Mouse (Mus musculus) neural tube, embryonic 11.5 days (tissue): ENCODE results near the gene Cenpn. TPM values are rescaled to one million over a fixed set of nuclear protein-coding genes. Genes with fewer than 3 reads are reported as not detected.

Source experiments
- ATAC-seq: fragments of 200-750 bp; cut with Nextera tagmentation; 2 replicates; pipeline ENCODE4 v1.8.0; 2017; ENCODE audit warnings: moderate number of reproducible peaks, mild to moderate bottlenecking, moderate TSS enrichment, moderate library complexity; ENCODE audit not compliant: insufficient read depth, low FRiP score, low TSS enrichment
- DNase-seq: peaks from one replicate; pipeline ENCODE4 v3.0.0-alpha.2; 2015; ENCODE audit warnings: low spot score
- H3K27ac ChIP-seq: fragments of 300-500 bp; sonication (generic); 2 replicates; pipeline ENCODE4 v1.5.1; 2014; ENCODE audit warnings: low read depth, mild to moderate bottlenecking, low read length
- H3K27me3 ChIP-seq: fragments of 300-500 bp; sonication (generic); 2 replicates; pipeline ENCODE4 v1.6.1; 2014; ENCODE audit warnings: mild to moderate bottlenecking, low read length, mixed read lengths; ENCODE audit not compliant: control insufficient read depth, insufficient read depth
- H3K36me3 ChIP-seq: fragments of 300-500 bp; sonication (generic); 2 replicates; pipeline ENCODE4 v1.6.1; 2014; ENCODE audit warnings: mild to moderate bottlenecking, low read length, moderate library complexity, mixed read lengths; ENCODE audit not compliant: control insufficient read depth, insufficient read depth
- H3K4me1 ChIP-seq: fragments of 300-500 bp; sonication (generic); 2 replicates; pipeline ENCODE4 v1.6.1; 2014; ENCODE audit warnings: low read length, mixed read lengths; ENCODE audit not compliant: control insufficient read depth, insufficient read depth
- H3K4me2 ChIP-seq: fragments of 300-500 bp; sonication (generic); 2 replicates; pipeline ENCODE4 v1.6.1; 2014; ENCODE audit warnings: low read depth, mild to moderate bottlenecking, moderate library complexity
- H3K4me3 ChIP-seq: fragments of 300-500 bp; sonication (generic); 2 replicates; pipeline ENCODE4 v1.5.1; 2014; ENCODE audit warnings: low read depth, low read length
- H3K9ac ChIP-seq: fragments of 300-500 bp; sonication (generic); 2 replicates; pipeline ENCODE4 v1.6.1; 2014; ENCODE audit warnings: mild to moderate bottlenecking, low read length
- H3K9me3 ChIP-seq: fragments of 300-500 bp; sonication (generic); 2 replicates; pipeline ENCODE4 v1.6.1; 2016; ENCODE audit warnings: low read length; ENCODE audit not compliant: control insufficient read depth
- WGBS: fragments of 180-500 bp; shearing (Covaris S2); extraction: QIAGEN DNeasy Blood & Tissue Kit; methylation state at CpG from one replicate; pipeline ENCODE4 v1.1.7; 2014; 5-methylcytosine and 5-hydroxymethylcytosine counted together
- polyA plus RNA-seq: library from polyadenylated mRNA; unstranded; fragments of >200 nt; fragmentation: Nextera tagmentation; extraction: Ambion mirVana; gene quantifications from 2 replicates; pipeline ENCODE4 v1.2.1, GENCODE M21; 2014

Cenpn gene
- polyA plus RNA-seq, 1 experiment from 2014 or later, result 42.6 TPM

DNA sequence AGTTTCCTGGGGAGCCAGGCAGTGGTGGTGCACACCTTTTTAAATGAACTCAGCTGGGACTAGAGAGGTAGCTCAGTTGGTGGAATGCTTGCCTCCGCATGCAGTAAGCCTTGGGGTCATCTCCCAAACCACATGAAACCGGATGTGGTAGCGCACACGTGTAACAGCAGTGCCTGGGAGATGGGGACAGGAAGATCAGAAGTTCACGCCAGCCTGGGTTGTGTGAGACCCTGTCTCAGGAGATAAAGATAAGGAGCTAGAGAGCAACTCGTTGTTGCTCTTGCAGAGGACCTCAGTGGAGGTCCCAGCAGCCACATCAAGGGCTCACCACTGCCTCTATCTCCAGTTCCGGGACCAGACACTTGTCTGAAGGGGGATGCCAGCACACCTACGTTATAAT lies 2.0 kb downstream of the Cenpn start:
- H3K36me3 ChIP-seq, result no peaks in the 10 kb centered on the region; the same call in 1 of the 2 replicates
- no peak overlapping the region for H3K9ac ChIP-seq
- DNase-seq, result no peak
- H3K27me3 ChIP-seq, result no peaks in the 10 kb centered on the region
- H3K4me3 ChIP-seq, result no peak overlapping the region
- H3K9me3 ChIP-seq, result no peaks in the 10 kb centered on the region
- no peak for ATAC-seq
- H3K4me1 ChIP-seq, result peaks cover 3% of the 10 kb centered on the region; the same call in 1 of the 2 replicates
- H3K27ac ChIP-seq, result no peak overlapping the region
- H3K4me2 ChIP-seq, result no peak overlapping the region
- WGBS, result 91% methylated on average over 8 of the region's 8 CpGs

DNA sequence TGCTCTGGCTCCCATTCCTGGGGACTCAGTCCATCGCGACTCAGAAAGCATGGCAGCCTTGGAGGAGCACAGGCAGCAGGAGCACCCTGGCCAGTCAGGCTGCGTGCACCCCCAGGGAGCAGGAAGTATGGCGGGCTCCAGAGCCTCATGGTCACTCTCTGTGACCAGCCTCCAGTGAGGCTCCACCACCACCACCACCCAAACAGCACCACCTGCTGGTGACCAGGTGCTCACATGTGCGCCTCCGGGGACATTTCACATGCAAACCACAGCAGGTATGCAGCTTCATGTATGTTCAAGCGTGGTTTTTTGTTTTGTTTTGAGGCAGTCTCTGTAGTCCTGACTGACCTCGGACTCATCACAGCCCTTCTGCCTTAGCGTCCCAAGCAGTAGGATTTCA lies 6.3 kb downstream of the Cenpn start:
- no peak overlapping the region for H3K4me2 ChIP-seq
- DNase-seq (peak; percentile 39), ATAC-seq (no peak)
- no peaks in the 10 kb centered on the region for H3K9me3 ChIP-seq
- no peak overlapping the region for H3K27ac ChIP-seq
- H3K36me3 ChIP-seq, result peaks cover 3% of the 10 kb centered on the region; the same call in 1 of the 2 replicates
- no peaks in the 10 kb centered on the region for H3K4me1 ChIP-seq
- no peaks in the 10 kb centered on the region for H3K27me3 ChIP-seq
- H3K9ac ChIP-seq, result no peak overlapping the region
- WGBS, result 88% methylated on average over 9 of the region's 9 CpGs
- no peak overlapping the region for H3K4me3 ChIP-seq

DNA sequence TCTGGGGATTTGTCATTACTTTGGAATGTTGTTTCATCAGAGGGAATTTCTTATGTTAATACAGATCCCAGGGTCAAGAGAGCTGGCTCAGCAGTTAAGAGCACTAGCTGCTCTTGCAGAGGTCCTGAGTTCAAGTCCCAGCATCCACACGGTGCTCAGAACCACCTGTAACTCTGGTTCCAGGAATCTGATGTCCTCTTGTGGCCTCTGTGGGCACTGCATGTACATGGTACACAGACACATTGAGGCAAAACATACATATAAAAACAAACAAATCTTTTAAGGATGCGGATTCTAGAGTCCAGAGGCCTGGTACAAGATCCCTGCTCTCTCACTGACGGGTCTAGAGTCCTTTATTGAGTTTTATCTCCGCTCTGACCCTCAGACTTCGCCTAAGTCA lies 7.1 kb downstream of the Cenpn start:
- ATAC-seq, result no peak
- H3K36me3 ChIP-seq, result peaks cover 6% of the 10 kb centered on the region
- H3K4me3 ChIP-seq, result no peak overlapping the region
- H3K9ac ChIP-seq, result no peak overlapping the region
- no peak for DNase-seq
- H3K4me2 ChIP-seq, result no peak overlapping the region
- H3K27me3 ChIP-seq, result no peaks in the 10 kb centered on the region
- H3K9me3 ChIP-seq, result no peaks in the 10 kb centered on the region
- H3K4me1 ChIP-seq, result no peaks in the 10 kb centered on the region
- WGBS, result 94% methylated on average over 5 of the region's 5 CpGs
- no peak overlapping the region for H3K27ac ChIP-seq

DNA sequence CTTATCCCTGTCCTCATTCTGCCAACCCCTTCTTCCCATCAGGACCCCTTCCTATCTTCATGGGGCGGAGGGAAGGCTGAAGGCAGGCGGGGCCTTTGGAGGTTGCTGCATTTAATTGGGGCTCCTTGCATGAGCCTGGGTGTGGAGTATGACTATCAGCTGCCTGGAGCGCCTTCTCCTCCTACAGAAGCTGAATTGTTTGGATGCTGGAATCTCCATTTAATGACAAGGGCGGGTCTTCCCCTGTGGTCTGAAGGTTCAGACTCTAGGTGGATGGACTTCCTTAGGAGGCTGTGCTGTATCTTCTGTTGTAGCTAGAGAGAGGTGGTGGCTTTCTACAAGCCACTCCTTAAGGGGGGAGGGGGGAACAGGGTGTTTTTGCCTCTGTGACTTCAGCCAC lies 13.4 kb downstream of the Cenpn start:
- no peaks in the 10 kb centered on the region for H3K4me1 ChIP-seq
- no peak overlapping the region for H3K9ac ChIP-seq
- no peak overlapping the region for H3K4me2 ChIP-seq
- no peaks in the 10 kb centered on the region for H3K9me3 ChIP-seq
- H3K4me3 ChIP-seq, result no peak overlapping the region
- ATAC-seq (no peak), DNase-seq (no peak)
- H3K36me3 ChIP-seq, result peaks cover 14% of the 10 kb centered on the region
- H3K27ac ChIP-seq, result no peak overlapping the region
- no peaks in the 10 kb centered on the region for H3K27me3 ChIP-seq
- WGBS, result 94% methylated on average over 4 of the region's 4 CpGs

DNA sequence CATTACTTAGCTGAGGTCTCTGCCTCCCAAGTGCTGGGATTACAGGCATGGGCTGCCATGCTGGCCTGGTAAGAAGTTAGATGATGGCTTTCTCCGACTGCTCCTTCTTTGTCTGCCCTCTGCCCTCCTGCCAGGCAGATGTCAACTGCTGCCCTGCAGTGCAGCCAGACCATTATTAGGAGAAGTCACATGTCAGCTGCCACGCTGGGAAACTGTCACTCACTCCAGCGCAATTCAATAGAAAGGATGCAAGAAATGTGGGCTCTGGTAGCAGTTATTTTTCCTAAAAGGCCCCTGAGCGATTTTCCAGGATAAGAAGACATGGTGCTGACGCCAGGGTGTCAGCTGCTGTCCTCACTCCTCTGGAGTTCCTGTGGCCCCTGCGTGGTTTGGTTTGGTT lies 14.0 kb downstream of the Cenpn start:
- no peak overlapping the region for H3K9ac ChIP-seq
- no peak overlapping the region for H3K27ac ChIP-seq
- no peaks in the 10 kb centered on the region for H3K4me1 ChIP-seq
- no peak overlapping the region for H3K4me2 ChIP-seq
- DNase-seq (no peak), ATAC-seq (no peak)
- peaks cover 14% of the 10 kb centered on the region for H3K36me3 ChIP-seq
- no peak overlapping the region for H3K4me3 ChIP-seq
- 63% methylated on average over 6 of the region's 6 CpGs for WGBS
- H3K9me3 ChIP-seq, result no peaks in the 10 kb centered on the region
- no peaks in the 10 kb centered on the region for H3K27me3 ChIP-seq

DNA sequence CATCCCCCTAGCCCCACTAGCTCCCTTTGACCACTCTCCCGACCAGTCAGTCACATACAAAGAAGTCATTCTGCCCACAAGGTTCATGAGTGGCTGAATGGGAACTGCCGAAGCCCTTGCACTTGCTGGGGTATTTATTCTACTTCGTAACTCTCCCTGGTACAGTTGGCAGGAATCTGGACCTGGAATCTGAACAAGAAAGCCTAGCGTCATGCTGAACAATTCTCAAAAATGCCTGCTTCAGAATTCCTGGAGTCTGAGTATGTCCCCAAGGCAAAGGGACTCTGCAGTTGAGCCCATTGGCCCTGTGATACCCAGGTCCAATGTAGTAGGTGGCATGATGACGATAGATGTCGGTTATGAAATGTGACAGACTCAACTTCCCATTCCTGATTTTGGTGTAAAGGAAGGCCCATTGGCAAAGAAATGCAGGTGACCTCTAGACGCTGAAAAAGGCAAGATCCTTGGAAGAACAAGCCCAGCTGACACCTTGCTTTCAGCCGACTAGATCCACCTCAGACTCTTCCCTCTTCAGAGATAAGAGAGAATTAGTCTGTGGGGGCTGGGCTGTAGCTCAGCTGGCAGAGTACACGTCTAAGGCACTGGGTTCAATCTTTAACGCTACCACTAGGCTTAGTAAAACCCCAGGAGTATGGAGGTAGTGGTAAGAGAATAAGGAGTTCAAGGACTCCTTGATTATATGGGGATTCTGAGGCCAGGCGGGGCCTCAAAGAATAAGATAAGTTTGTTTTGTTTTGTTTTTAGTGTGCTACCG lies 20.9 kb downstream of the Cenpn start:
- Histone ChIP-seq H3K36me3 (no peaks in the 10 kb centered on the region), H3K4me3 (no peak overlapping the region), H3K27ac (no peak overlapping the region), H3K27me3 (no peaks in the 10 kb centered on the region), H3K4me1 (peaks cover 9% of the 10 kb centered on the region), H3K4me2 (no peak overlapping the region), H3K9me3 (no peaks in the 10 kb centered on the region), H3K9ac (no peak overlapping the region)
- WGBS, result 81% methylated on average over 12 of the region's 12 CpGs
- ATAC-seq, result no peak
- no peak for DNase-seq

DNA sequence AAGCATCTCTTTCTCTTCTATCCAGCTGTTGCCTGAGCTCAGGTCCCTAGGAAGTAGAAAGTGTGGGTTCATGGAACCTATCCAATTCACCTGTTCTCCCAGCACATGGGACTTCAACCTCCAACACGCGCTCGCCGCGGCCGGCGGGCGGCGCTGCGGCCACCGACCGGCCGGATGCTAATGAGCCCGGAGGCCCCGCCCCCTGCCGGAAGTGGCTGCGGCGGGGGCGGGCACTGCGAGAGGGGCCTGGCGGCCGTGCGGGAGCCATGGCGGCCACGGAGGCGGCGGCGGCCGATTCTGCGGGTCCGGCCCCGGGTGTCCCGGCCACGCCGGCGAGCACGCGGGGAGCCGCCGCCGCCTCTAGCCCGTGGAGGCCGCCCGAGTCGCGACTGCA lies 21.6 kb downstream of the Cenpn start, which contains the start of gene Atmin:
Atmin (plus strand) TSS at position 233 of the 394 bp plus-strand sequence.
- peak; percentile 96 for DNase-seq
- H3K27ac ChIP-seq, result no peak within 1 kb of the TSS

DNA sequence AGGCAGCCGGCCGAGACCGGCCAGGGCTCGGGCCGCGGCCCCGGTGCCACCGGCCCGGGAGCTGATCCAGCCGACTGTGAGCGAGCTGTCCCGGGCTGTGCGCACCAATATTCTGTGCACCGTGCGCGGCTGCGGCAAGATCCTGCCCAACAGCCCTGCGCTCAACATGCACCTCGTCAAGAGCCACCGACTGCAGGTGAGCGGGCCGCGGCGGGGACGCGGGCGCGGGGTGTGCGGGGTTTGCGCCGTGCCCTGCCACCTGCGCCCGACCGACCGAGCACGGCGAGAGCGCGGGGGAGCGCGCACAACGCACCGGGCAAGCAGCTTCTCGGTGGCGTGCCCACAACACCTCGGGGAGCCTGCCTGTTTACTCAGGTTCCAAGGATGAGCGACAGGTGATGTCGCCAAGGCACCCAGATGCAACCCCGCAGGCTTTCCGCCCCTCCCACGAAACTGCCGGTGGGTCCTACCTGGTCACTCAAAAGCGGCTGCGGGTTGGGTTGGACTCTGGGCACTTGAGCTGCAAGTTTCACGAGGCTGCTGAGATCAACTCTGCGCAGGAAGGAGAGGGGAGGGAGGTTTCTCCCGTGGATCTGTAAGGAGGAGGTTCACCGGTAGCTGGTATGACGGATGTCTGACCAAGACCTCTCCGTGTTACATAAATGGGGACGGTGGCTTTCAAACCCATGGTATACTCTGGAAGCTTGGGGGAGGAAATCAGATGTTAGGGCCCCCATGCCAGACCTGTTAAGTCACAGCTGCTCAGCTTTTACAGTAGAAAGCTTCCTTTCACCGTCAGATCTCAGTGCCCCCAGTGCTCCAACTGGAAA lies 22.2 kb downstream of the Cenpn start:
- WGBS, result under 1% methylated on average over 53 of the region's 62 CpGs
- Histone ChIP-seq H3K36me3 (no peaks in the 10 kb centered on the region), H3K9me3 (no peaks in the 10 kb centered on the region), H3K27ac (no peak overlapping the region), H3K9ac (peak overlapping the region; percentile 84), H3K4me3 (peak overlapping the region; percentile 97), H3K4me2 (peak overlapping the region; percentile 98), H3K27me3 (no peaks in the 10 kb centered on the region), H3K4me1 (peaks cover 9% of the 10 kb centered on the region)
- DNase-seq (peak; percentile 27), ATAC-seq (peak; percentile 60)

More for the DNA sequence above, 21.6 kb downstream of the Cenpn start, which contains the start of gene Atmin:
- peak within 1 kb of the TSS; percentile 84 for H3K9ac ChIP-seq
- under 1% methylated on average over 44 of the region's 46 CpGs for WGBS
- H3K9me3 ChIP-seq, result no peaks in the 10 kb centered on the region
- peaks cover 9% of the 10 kb centered on the region for H3K4me1 ChIP-seq
- peak; percentile 89 for ATAC-seq
- no peaks in the 10 kb centered on the region for H3K36me3 ChIP-seq
- H3K4me2 ChIP-seq, result peak within 1 kb of the TSS; percentile 98
- H3K27me3 ChIP-seq, result no peaks in the 10 kb centered on the region
- peak within 1 kb of the TSS; percentile 97 for H3K4me3 ChIP-seq
